Mouse (Mus musculus) limb, embryonic 15.5 days (tissue): ENCODE measurements around the gene Jag2. TPM values are rescaled to one million over a fixed set of nuclear protein-coding genes. Genes with fewer than 3 reads are reported as not detected.
A peak's percentile ranks its signal among the peaks of the same experiment; 100 is the strongest.

Experiments used
- ATAC-seq: fragments of 200-750 bp; cut with Nextera tagmentation; 2 replicates; pipeline ENCODE4 v1.8.0; 2017; ENCODE audit warnings: low read depth, moderate TSS enrichment; ENCODE audit not compliant: insufficient number of reproducible peaks, low FRiP score, low TSS enrichment
- H3K27ac ChIP-seq: fragments of 300-500 bp; sonication (generic); 2 replicates; pipeline ENCODE4 v1.5.1; 2015; ENCODE audit warnings: moderate library complexity, mild to moderate bottlenecking, inconsistent platforms
- H3K27me3 ChIP-seq: fragments of 300-500 bp; sonication (generic); 2 replicates; pipeline ENCODE4 v1.6.1; 2015; ENCODE audit warnings: inconsistent platforms
- H3K36me3 ChIP-seq: fragments of 300-500 bp; sonication (generic); 2 replicates; pipeline ENCODE4 v1.6.1; 2015; ENCODE audit warnings: inconsistent platforms
- H3K4me1 ChIP-seq: fragments of 300-500 bp; sonication (generic); 2 replicates; pipeline ENCODE4 v1.6.1; 2015; ENCODE audit warnings: inconsistent platforms
- H3K4me2 ChIP-seq: fragments of 300-500 bp; sonication (generic); 2 replicates; pipeline ENCODE4 v1.6.1; 2015; ENCODE audit warnings: mild to moderate bottlenecking, inconsistent platforms
- H3K4me3 ChIP-seq: fragments of 300-500 bp; sonication (generic); 2 replicates; pipeline ENCODE4 v1.5.1; 2015; ENCODE audit warnings: mild to moderate bottlenecking, inconsistent platforms
- H3K9ac ChIP-seq: fragments of 300-500 bp; sonication (generic); 2 replicates; pipeline ENCODE4 v1.6.1; 2015; ENCODE audit warnings: inconsistent platforms
- H3K9me3 ChIP-seq: fragments of 300-500 bp; sonication (generic); 2 replicates; pipeline ENCODE4 v1.6.1; 2016; ENCODE audit warnings: inconsistent platforms
- WGBS: fragments of 180-500 bp; shearing (Covaris S2); methylation state at CpG from one replicate; pipeline ENCODE4 v1.1.7; 2015; 5-methylcytosine and 5-hydroxymethylcytosine counted together
- polyA plus RNA-seq: library from polyadenylated mRNA; unstranded; fragments of >200 nt; fragmentation: Nextera tagmentation; extraction: Ambion mirVana; gene quantifications from 2 replicates; pipeline ENCODE4 v1.2.1, GENCODE M21; 2015

The Jag2 gene
- polyA plus RNA-seq, 1 experiment from 2014 or later, result 11.6 TPM

DNA sequence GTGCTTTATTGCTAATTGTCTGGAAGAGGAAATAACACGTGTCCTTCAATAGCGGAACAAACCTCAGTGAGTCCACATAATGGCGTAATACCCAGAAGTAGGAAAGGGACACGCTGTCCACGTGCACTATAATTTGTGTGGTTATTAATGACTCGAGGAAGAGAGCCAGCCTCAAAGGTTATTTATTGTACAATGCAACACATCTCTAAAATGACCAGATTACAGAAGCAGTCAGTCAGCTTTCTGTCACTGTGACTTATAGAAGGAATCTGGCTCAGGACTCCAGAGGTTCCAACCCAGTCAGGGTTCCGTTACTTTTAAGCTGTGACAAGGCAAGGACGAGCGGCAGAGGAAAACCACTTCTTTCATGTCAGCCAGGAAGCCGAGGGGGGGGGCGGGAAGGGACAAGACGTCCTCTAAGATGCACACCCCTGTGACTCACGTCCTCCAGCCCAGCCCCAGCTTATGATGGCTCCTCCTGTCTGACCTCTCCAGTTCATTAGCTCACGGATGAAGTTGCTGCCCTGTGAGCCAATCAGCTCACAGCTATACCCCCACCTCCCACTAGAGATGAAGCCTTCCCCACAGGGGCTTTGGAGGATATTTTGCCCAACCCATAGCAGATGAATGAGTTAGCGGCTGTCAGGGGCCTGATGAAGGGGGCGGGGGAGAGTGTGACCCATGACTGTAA lies 31.9 kb downstream of the Jag2 start:
- Histone ChIP-seq H3K36me3 (no peaks in the 10 kb centered on the region), H3K27ac (no peak overlapping the region), H3K4me3 (no peak overlapping the region), H3K4me1 (peaks cover 6% of the 10 kb centered on the region; the same call in 1 of the 2 replicates), H3K4me2 (no peak overlapping the region), H3K9me3 (no peaks in the 10 kb centered on the region), H3K27me3 (no peaks in the 10 kb centered on the region), H3K9ac (no peak overlapping the region)
- ATAC-seq, result peak; percentile 41; the same call in 1 of the 2 replicates
- 26% methylated on average over 16 of the region's 16 CpGs for WGBS

DNA sequence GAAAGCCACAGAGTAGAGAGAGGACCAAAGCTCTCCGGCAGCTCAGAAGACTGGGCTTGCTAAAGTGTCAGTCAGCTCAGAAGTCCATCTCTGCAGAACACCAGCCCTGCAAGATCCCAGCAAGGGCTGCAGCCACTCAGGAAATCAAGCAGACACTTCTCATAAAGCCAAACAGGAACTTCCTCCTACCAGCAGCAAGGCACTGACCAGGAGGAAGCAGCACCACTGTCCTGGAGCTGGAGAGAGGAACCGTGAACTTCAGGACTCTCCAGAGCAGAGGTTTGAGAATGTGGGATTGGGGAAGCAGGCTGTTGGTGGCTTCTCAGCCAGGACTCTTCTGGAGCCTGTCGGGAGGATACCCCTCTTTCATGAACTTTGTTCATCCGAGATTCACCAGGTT lies 34.6 kb downstream of the Jag2 start:
- ATAC-seq, result no peak
- Histone ChIP-seq H3K4me3 (no peak overlapping the region), H3K4me2 (no peak overlapping the region), H3K4me1 (peaks cover 6% of the 10 kb centered on the region; the same call in 1 of the 2 replicates), H3K27me3 (no peaks in the 10 kb centered on the region), H3K9ac (no peak overlapping the region), H3K27ac (no peak overlapping the region), H3K36me3 (no peaks in the 10 kb centered on the region), H3K9me3 (no peaks in the 10 kb centered on the region)
- 50% methylated on average over 4 of the region's 4 CpGs for WGBS

DNA sequence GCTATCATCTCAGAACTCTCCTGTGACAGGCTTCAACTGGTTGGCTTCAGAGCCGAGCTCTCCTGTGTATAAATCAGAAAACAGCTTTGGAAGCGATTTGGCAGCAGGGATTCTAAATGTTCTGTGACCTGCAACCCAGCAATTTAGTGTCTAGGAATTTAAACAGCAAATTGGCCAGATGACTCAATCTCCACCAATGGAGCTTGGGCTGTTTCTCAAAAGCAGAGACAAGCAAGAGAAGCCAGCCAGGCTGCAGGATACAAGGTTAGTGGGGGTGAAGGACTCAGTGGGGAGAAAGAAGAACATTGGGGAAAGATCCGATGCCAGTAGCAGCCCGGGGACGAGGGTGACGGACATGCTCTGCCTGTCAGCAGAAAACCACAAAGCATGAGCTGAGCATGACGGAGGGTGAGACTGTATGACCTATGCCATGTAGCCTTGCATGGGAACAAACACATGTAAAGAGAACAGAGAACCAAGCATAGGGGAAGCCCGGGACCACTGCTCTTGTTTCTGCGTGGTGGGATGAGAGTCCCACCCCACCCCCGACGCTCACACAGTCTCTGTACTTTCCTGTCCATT lies 35.2 kb downstream of the Jag2 start:
- H3K4me1 ChIP-seq, result peaks cover 6% of the 10 kb centered on the region; the same call in 1 of the 2 replicates
- H3K27me3 ChIP-seq, result no peaks in the 10 kb centered on the region
- H3K27ac ChIP-seq, result no peak overlapping the region
- no peak overlapping the region for H3K4me2 ChIP-seq
- H3K9ac ChIP-seq, result no peak overlapping the region
- no peaks in the 10 kb centered on the region for H3K36me3 ChIP-seq
- no peak for ATAC-seq
- WGBS, result 54% methylated on average over 11 of the region's 11 CpGs
- H3K4me3 ChIP-seq, result no peak overlapping the region
- no peaks in the 10 kb centered on the region for H3K9me3 ChIP-seq

DNA sequence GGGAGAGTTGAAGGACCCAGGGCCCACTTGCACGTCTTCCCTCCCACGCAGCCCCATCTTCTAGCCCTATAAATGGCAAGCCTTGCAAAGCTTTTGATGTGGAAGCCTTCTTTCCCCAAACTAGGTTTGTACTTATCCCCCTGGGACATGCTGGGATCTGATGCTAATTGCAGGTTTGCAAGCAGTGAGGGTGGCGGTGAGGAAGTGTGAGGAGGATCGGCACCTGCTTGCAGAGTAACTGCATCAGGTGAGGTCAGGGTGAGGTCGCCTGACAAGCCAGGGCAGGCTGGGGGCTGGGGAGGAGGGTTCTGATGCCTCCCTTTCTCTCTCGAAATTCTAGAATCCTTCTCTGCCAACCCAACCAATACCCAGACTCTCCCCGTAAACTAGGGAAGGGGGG lies 44.1 kb downstream of the Jag2 start:
- H3K9me3 ChIP-seq, result no peaks in the 10 kb centered on the region
- ATAC-seq, result no peak

DNA sequence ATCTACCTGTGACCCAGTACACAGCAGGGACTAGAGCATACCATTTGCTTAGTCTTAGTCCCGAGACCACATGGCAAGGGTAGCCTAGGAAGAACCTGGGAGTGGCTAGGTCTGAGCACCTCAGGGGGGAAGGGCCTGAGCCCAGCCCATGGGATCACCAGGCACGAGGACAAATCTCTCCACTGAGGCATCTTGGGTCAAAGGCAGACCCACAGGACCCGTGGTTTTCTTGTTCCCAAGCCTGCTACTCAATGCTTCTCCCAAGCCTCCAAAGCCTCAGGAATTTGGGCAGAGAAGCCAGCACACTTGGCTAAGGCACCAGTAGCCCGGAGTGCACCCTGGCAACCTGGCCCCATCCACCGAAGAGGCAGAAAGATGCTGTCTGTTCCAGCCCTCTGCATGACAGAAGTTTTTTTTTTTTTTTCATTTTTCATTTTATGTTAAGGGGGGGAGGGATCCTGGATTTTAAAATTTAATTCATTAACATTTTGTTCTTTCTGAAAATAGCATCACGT lies 48.2 kb downstream of the Jag2 start:
- Histone ChIP-seq H3K36me3 (no peaks in the 10 kb centered on the region), H3K4me2 (no peak overlapping the region), H3K9me3 (no peaks in the 10 kb centered on the region), H3K4me1 (peaks cover 21% of the 10 kb centered on the region), H3K27me3 (peaks cover 36% of the 10 kb centered on the region), H3K9ac (no peak overlapping the region), H3K27ac (no peak overlapping the region), H3K4me3 (no peak overlapping the region)
- no peak for ATAC-seq
- whole genome bisulfite sequencing, result 55% methylated on average over 6 of the region's 6 CpGs

More for the DNA sequence above, 44.1 kb downstream of the Jag2 start:
- Histone ChIP-seq H3K4me3 (no peak overlapping the region), H3K4me1 (0 out of 2 replicates have a peak, but pooled peaks cover 5% of the 10 kb centered on the region), H3K27ac (no peak overlapping the region), H3K36me3 (no peaks in the 10 kb centered on the region), H3K4me2 (no peak overlapping the region), H3K27me3 (0 out of 2 replicates have a peak, but pooled peaks cover under 1% of the 10 kb centered on the region), H3K9ac (no peak overlapping the region)
- WGBS, result 33% methylated on average over 7 of the region's 7 CpGs

DNA sequence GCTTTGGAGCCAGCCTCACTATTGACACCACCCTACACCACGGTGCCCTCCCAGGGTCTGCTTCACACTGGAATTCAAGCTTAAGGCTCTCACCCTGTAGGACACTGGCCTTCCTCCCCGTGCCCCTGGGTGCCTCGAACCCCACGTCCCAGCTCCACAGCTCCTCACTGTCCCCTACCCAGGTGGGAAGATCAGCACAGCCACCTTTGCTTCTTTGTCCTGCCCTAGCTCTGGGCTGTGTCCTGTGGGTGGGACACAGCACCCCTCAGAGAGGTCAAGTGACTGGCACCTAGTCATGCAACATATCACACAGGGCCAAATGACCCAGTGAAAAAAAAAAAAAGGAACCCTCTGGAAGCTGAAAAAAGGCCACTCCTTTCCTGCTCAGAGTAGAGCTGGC lies 48.9 kb downstream of the Jag2 start:
- H3K36me3 ChIP-seq, result no peaks in the 10 kb centered on the region
- WGBS, result 74% methylated on average over 4 of the region's 4 CpGs
- no peak overlapping the region for H3K9ac ChIP-seq
- no peak for ATAC-seq
- H3K27ac ChIP-seq, result no peak overlapping the region
- no peaks in the 10 kb centered on the region for H3K9me3 ChIP-seq
- no peak overlapping the region for H3K4me2 ChIP-seq
- no peak overlapping the region for H3K4me3 ChIP-seq
- H3K4me1 ChIP-seq, result peaks cover 27% of the 10 kb centered on the region
- peaks cover 43% of the 10 kb centered on the region for H3K27me3 ChIP-seq

DNA sequence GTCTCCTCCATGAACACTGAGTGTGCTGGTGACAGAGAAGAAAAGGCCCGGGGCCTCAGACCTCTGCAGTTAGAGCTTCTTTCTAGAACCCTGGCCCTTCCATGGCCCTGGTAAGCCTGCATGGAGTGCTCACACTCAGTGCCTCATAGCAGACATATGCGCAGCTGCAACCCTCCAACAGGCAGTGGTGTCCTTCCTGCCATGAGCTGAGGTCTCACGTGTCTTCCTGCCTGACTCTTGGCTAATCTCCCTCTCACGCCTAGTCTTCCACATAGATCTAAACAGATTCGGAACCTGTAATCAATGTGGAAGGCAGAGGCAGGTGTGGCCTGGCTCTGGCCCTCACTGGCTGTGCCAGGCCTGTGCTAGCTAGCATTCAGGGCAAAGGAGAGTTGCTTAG lies 49.8 kb downstream of the Jag2 start:
- H3K9me3 ChIP-seq, result no peaks in the 10 kb centered on the region
- H3K9ac ChIP-seq, result no peak overlapping the region
- 77% methylated on average over 5 of the region's 5 CpGs for WGBS
- H3K27ac ChIP-seq, result no peak overlapping the region
- H3K4me2 ChIP-seq, result no peak overlapping the region
- H3K36me3 ChIP-seq, result no peaks in the 10 kb centered on the region
- H3K4me3 ChIP-seq, result no peak overlapping the region
- H3K4me1 ChIP-seq, result peaks cover 27% of the 10 kb centered on the region
- ATAC-seq, result no peak
- H3K27me3 ChIP-seq, result peaks cover 52% of the 10 kb centered on the region

DNA sequence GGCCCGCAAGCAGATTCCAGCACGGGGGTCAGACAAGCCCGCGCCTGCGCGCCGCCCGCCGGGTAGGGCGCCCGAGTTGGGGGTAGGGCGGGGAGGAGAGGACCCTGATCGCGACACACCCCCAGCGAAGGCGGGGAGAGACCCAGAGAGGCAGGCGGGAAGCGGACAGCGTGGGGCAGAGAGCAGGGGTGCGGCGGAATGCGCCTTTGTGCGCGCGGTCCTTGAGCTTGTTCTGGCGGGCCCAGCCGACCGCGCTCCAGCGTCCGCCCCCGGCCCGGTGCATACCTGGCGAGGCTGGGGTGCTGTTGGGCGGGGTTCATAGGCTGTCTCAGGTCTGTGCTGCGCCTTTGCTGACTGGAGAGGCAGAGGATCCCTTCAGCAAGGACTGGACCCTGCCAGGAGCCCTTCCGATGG lies 52.0 kb downstream of the Jag2 start:
- Histone ChIP-seq H3K27me3 (peaks cover 73% of the 10 kb centered on the region), H3K4me2 (peak overlapping the region; percentile 85), H3K4me1 (peaks cover 34% of the 10 kb centered on the region), H3K36me3 (no peaks in the 10 kb centered on the region), H3K9ac (0 out of 2 replicates have a peak overlapping the region, but pooled peaks have one; percentile 15), H3K4me3 (peak overlapping the region; percentile 42), H3K9me3 (no peaks in the 10 kb centered on the region), H3K27ac (peak overlapping the region; percentile 44; the same call in 1 of the 2 replicates)
- WGBS, result under 1% methylated on average over 36 of the region's 37 CpGs
- ATAC-seq, result no peak

DNA sequence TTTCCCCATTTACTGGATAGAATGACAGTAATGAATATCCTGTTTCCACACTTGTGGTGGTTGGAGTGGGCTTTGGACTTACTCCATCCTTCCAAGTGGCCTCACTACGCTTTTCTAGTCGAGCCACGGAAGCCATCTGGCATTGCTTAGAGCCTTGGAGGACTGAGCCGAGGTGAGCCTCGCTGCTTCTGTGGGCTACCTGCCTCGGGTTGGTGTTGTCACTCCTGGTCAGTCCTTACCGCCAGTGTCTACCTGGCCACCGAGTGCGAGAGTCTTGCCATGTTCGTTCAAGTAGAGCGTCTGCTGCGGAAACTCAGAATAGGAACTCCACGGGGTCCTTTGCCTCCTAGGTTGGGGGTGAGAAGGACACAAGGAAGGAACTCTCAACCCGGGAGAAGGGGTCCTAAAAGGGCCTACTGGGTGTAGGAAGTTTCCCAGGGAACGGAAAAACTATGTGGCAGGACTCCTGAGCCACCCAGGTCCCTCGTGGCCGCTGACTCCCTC lies 52.5 kb downstream of the Jag2 start:
- peaks cover 75% of the 10 kb centered on the region for H3K27me3 ChIP-seq
- H3K4me3 ChIP-seq, result peak overlapping the region; percentile 42
- no peak for ATAC-seq
- no peaks in the 10 kb centered on the region for H3K9me3 ChIP-seq
- no peak overlapping the region for H3K27ac ChIP-seq
- no peaks in the 10 kb centered on the region for H3K36me3 ChIP-seq
- peak overlapping the region; percentile 85 for H3K4me2 ChIP-seq
- 0 out of 2 replicates have a peak overlapping the region, but pooled peaks have one; percentile 15 for H3K9ac ChIP-seq
- peaks cover 34% of the 10 kb centered on the region for H3K4me1 ChIP-seq
- WGBS, result 3% methylated on average over 17 of the region's 17 CpGs

DNA sequence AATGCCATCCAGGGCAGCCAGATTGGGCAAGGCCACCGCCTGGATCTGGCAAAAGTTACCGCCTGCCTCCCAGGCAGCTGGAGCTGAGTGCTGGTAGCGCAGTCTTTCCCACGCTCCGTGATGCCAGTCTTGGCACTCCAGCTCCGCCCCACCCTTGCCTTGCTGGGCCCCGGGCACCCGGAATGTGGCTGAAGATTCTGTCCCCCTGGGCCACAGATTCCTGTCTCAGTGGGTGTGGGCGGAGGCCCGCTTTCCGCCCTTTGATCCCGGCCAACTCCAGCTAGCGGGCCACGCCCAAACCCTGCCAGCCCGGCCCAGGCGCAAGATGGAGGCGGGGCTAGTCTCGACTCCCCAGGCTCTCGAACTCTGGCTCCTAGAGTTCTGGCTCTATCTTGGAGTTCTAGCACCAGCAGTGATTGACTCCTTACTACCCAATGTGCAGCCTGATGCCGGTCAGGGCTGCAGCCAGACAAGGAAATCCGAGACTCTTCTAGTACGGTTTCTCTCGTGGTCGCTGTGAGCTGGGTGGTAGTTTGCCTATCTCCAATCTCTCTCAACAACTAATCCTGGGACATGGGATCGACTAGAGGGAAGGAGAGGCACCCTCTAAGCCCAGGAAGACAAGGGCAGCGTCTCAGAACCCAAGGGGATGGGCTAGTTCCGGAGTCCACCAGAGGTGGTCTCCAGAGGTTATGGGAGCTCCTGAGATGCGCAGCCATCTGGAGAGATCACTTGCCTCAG lies 53.1 kb downstream of the Jag2 start:
- Histone ChIP-seq H3K9me3 (no peaks in the 10 kb centered on the region), H3K36me3 (no peaks in the 10 kb centered on the region), H3K4me1 (peaks cover 34% of the 10 kb centered on the region), H3K27ac (peak overlapping the region; percentile 7; the same call in 1 of the 2 replicates), H3K4me3 (peak overlapping the region; percentile 42), H3K27me3 (peaks cover 78% of the 10 kb centered on the region), H3K9ac (no peak overlapping the region), H3K4me2 (peak overlapping the region; percentile 85)
- WGBS, result 6% methylated on average over 28 of the region's 28 CpGs
- ATAC-seq, result no peak

DNA sequence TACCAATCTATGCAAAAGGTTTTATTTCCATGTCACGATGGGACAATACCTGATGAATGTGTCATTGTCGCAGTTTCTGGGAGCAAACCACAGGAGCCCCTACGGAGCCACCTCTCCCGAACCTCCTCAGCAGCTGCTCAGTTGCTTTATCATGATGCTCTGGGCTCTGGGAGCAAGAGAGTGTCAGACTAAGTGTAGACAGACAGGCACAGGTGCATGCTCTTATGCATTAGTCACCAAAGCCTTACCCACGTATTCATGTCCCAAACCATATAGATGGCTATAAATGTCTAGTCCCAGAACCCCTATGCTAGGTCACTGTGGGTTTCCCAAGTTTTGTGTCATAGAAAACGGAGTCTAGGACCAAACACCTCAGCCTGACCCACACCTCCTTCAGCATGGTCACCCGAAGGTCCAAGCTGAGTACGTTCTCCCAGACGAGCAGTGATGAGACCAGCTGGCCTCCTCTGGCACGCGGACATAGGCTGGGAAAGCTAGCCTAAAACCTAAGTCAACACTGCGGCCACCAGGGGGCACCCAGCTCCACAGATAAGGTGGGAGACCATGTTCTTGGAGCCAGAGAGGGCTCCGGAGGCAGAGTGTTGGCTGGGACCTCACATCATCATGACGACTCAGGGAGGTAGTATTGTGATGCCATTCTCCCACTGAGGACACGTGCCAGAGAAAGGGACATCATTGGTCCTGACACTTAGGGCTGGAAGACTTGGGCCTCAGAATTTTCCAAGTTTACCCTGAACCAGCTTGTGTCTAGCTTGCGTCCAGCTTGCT lies 54.2 kb downstream of the Jag2 start:
- ATAC-seq, result 0 out of 2 replicates have a peak, but pooled peaks have one; percentile 26
- peaks cover 39% of the 10 kb centered on the region for H3K4me1 ChIP-seq
- 23% methylated on average over 16 of the region's 16 CpGs for WGBS

More for the DNA sequence above, 54.2 kb downstream of the Jag2 start:
- peaks cover 85% of the 10 kb centered on the region for H3K27me3 ChIP-seq
- H3K27ac ChIP-seq, result no peak overlapping the region
- H3K4me2 ChIP-seq, result no peak overlapping the region
- no peaks in the 10 kb centered on the region for H3K36me3 ChIP-seq
- no peak overlapping the region for H3K4me3 ChIP-seq
- H3K9ac ChIP-seq, result no peak overlapping the region
- no peaks in the 10 kb centered on the region for H3K9me3 ChIP-seq
